Comparison of ENCODE assay signal across 8 mouse cellular contexts in genomic region chr1:181144966-181145365, GRCm38 (mm10). TPM values are rescaled to one million over a fixed set of nuclear protein-coding genes. Genes with fewer than 3 reads are reported as not detected.
DNase-seq lines count a peak whose midpoint lies in the region; ATAC-seq lines count a peak whose summit lies in the region.

No protein-coding gene starts in this region.

- no peak for DNase-seq in lung, postnatal 25 days (ENCODE audit: low spot score)
- peak; percentile 11 for DNase-seq in embryo, embryonic 10 days (ENCODE audit: low spot score)
- DNase-seq in hindbrain, embryonic 14.5 days (ENCODE audit: low spot score): no peak
- DNase-seq in cerebellum, postnatal 4 days (ENCODE audit: low spot score in 2 of 2): no peak
- no peak for DNase-seq in layer of hippocampus, postnatal 36 days
- no peak for DNase-seq in layer of hippocampus, adult 9-10 months (ENCODE audit: low spot score)

- peaks cover 18% of the 10 kb centered on the region for H3K4me1 ChIP-seq in lung, embryonic 15.5 days
- peaks cover 22% of the 10 kb centered on the region for H3K4me1 ChIP-seq in hindbrain, embryonic 14.5 days (replicated peaks; ENCODE audit: control insufficient read depth, insufficient read depth, low read length)
- H3K4me1 ChIP-seq in midbrain, embryonic 16.5 days (ENCODE audit: control insufficient read depth, insufficient read depth, low read length): peaks cover 19% of the 10 kb centered on the region

- WGBS in lung, embryonic 15.5 days: 8% methylated on average over 12 of the region's 12 CpGs
- 19% methylated on average over 12 of the region's 12 CpGs for WGBS in hindbrain, embryonic 14.5 days
- 14% methylated on average over 12 of the region's 12 CpGs for WGBS in midbrain, embryonic 16.5 days

- H3K27me3 ChIP-seq in lung, embryonic 15.5 days: no peaks in the 10 kb centered on the region
- H3K27me3 ChIP-seq in hindbrain, embryonic 14.5 days (ENCODE audit: control insufficient read depth, insufficient read depth, low read length): no peaks in the 10 kb centered on the region
- no peaks in the 10 kb centered on the region for H3K27me3 ChIP-seq in midbrain, embryonic 16.5 days (ENCODE audit: control insufficient read depth, insufficient read depth, low read depth, low read length)

- peak overlapping the region; percentile 73 for H3K9ac ChIP-seq in lung, embryonic 15.5 days
- H3K9ac ChIP-seq in hindbrain, embryonic 14.5 days: peak overlapping the region; percentile 75
- peak overlapping the region; percentile 62 for H3K9ac ChIP-seq in midbrain, embryonic 16.5 days (ENCODE audit: low read depth, low read length)

- ATAC-seq in lung, embryonic 15.5 days (ENCODE audit: borderline replicate concordance, extremely low read depth, low FRiP score, low TSS enrichment): no peak
- ATAC-seq in hindbrain, embryonic 14.5 days (ENCODE audit: low FRiP score): no peak
- ATAC-seq in midbrain, embryonic 16.5 days: no peak

- peak overlapping the region; percentile 85 for H3K4me3 ChIP-seq in lung, embryonic 15.5 days
- peak overlapping the region; percentile 90 for H3K4me3 ChIP-seq in hindbrain, embryonic 14.5 days (replicated peaks; ENCODE audit: low read length)
- peak overlapping the region; percentile 89 for H3K4me3 ChIP-seq in midbrain, embryonic 16.5 days (ENCODE audit: low read depth, low read length)

- peak overlapping the region; percentile 56 for H3K4me2 ChIP-seq in lung, embryonic 15.5 days
- H3K4me2 ChIP-seq in hindbrain, embryonic 14.5 days (replicated peaks): peak overlapping the region; percentile 75
- peak overlapping the region; percentile 67 for H3K4me2 ChIP-seq in midbrain, embryonic 16.5 days (ENCODE audit: low read length)

- peaks cover 15% of the 10 kb centered on the region for H3K36me3 ChIP-seq in lung, embryonic 15.5 days
- H3K36me3 ChIP-seq in hindbrain, embryonic 14.5 days (replicated peaks; ENCODE audit: control insufficient read depth, insufficient read depth): peaks cover 20% of the 10 kb centered on the region
- peaks cover 3% of the 10 kb centered on the region; the same call in 1 of the 2 replicates for H3K36me3 ChIP-seq in midbrain, embryonic 16.5 days (ENCODE audit: control insufficient read depth, insufficient read depth, low read length)

- peak overlapping the region; percentile 73; the same call in 1 of the 2 replicates for H3K27ac ChIP-seq in lung, embryonic 15.5 days
- no peak overlapping the region; the same call in 1 of the 2 replicates for H3K27ac ChIP-seq in hindbrain, embryonic 14.5 days
- no peak overlapping the region for H3K27ac ChIP-seq in midbrain, embryonic 16.5 days (ENCODE audit: low read length)

- H3K9me3 ChIP-seq in lung, embryonic 15.5 days: no peaks in the 10 kb centered on the region
- no peaks in the 10 kb centered on the region for H3K9me3 ChIP-seq in hindbrain, embryonic 14.5 days (ENCODE audit: control insufficient read depth, low read length)
- no peaks in the 10 kb centered on the region for H3K9me3 ChIP-seq in midbrain, embryonic 16.5 days (replicated peaks; ENCODE audit: control insufficient read depth, low read length, poor library complexity, severe bottlenecking)

RNA-seq across cellular contexts. Expression of gene Cnih4, which starts 0.5 kb away (rescaled TPM):
- 106 and 116 TPM in 2 replicates for polyA plus RNA-seq in lung, embryonic 15.5 days (2015; fragmentation: Nextera tagmentation; extraction: Ambion mirVana)
- 52.7 and 53.6 TPM in 2 replicates for polyA plus RNA-seq in hindbrain, embryonic 14.5 days (2014; fragmentation: Nextera tagmentation; extraction: Ambion mirVana)
- 42.2 and 49.1 TPM in 2 replicates for polyA plus RNA-seq in midbrain, embryonic 16.5 days (2015; fragmentation: Nextera tagmentation; extraction: Ambion mirVana)
- total RNA-seq in layer of hippocampus, postnatal 36 days (2021): 10 to 100 TPM; 28.7 to 33.1 TPM

RNA-seq across cellular contexts. Expression of gene Nvl, which starts 1.0 kb away (rescaled TPM):
- 28.7 and 30.4 TPM in 2 replicates for polyA plus RNA-seq in lung, embryonic 15.5 days (2015; fragmentation: Nextera tagmentation; extraction: Ambion mirVana)
- polyA plus RNA-seq in hindbrain, embryonic 14.5 days (2014; fragmentation: Nextera tagmentation; extraction: Ambion mirVana): 36.4 and 39.3 TPM in 2 replicates
- 48.6 and 50.3 TPM in 2 replicates for polyA plus RNA-seq in midbrain, embryonic 16.5 days (2015; fragmentation: Nextera tagmentation; extraction: Ambion mirVana)
- total RNA-seq in layer of hippocampus, postnatal 36 days (2021): 10 to 100 TPM; 32.4 to 38.1 TPM
